Mouse (Mus musculus) ES-E14 (cell line): ENCODE measurements around the gene Slc39a11. TPM values are rescaled to one million over a fixed set of nuclear protein-coding genes. Genes with fewer than 3 reads are reported as not detected.

ENCODE experiments used
- DNase-seq: peaks from one replicate; pipeline ENCODE4 v3.0.0-alpha.2; 2013; ENCODE audit warnings: low read depth, low spot score
- H3K27ac ChIP-seq: 2 replicates; pipeline ENCODE4 v1.5.1; 2012; ENCODE audit warnings: low read depth, mild to moderate bottlenecking, low read length, moderate library complexity, mixed read lengths; ENCODE audit not compliant: poor library complexity, insufficient read depth, severe bottlenecking
- H3K36me3 ChIP-seq: 2 replicates; pipeline ENCODE4 v1.6.1; 2012; ENCODE audit warnings: mild to moderate bottlenecking, low read length, moderate library complexity, mixed read lengths; ENCODE audit not compliant: control insufficient read depth, poor library complexity, insufficient read depth, severe bottlenecking
- H3K4me1 ChIP-seq, 2 experiments: fragments of 150-350 bp in 1 of 2; sonication (generic) in 1 of 2; 2 replicates each; pipeline ENCODE4 v1.6.1; 2012; ENCODE audit warnings: low read length in 2 of 2, mild to moderate bottlenecking in 1 of 2, mixed read lengths in 1 of 2; ENCODE audit not compliant: control insufficient read depth in 2 of 2, insufficient read depth in 2 of 2, poor library complexity in 1 of 2
- H3K4me3 ChIP-seq, 2 experiments: fragments of 150-350 bp in 1 of 2; sonication (generic) in 1 of 2; 2 replicates each; pipeline ENCODE4 v1.5.1; 2012; ENCODE audit warnings: low read length in 2 of 2, low read depth in 1 of 2, mild to moderate bottlenecking in 1 of 2, mixed read lengths in 1 of 2; ENCODE audit not compliant: insufficient read depth in 1 of 2, poor library complexity in 1 of 2, severe bottlenecking in 1 of 2
- H3K9ac ChIP-seq: 2 replicates; pipeline ENCODE4 v1.6.1; 2012; ENCODE audit warnings: low read depth, mild to moderate bottlenecking, low read length, mixed read lengths; ENCODE audit not compliant: poor library complexity, insufficient read depth, severe bottlenecking
- H3K9me3 ChIP-seq: fragments of 150-350 bp; sonication (generic); 2 replicates; pipeline ENCODE4 v1.6.1; 2012; ENCODE audit warnings: low read depth, mild to moderate bottlenecking, low read length; ENCODE audit not compliant: control insufficient read depth, insufficient read depth
- CHD2 ChIP-seq: IDR thresholded peaks from 2 replicates; pipeline ENCODE4 v1.6.1; 2014; ENCODE audit warnings: mild to moderate bottlenecking, low read depth, low read length, inconsistent platforms
- HCFC1 ChIP-seq: IDR thresholded peaks from 2 replicates; pipeline ENCODE4 v1.6.1; 2012; ENCODE audit warnings: low read length, inconsistent platforms, borderline replicate concordance; ENCODE audit not compliant: insufficient read depth
- MAFK ChIP-seq: IDR thresholded peaks from 2 replicates; pipeline ENCODE4 v1.6.1; 2014; ENCODE audit warnings: mild to moderate bottlenecking, low read depth, low read length, inconsistent platforms; ENCODE audit not compliant: insufficient read depth
- ZC3H11A ChIP-seq: IDR thresholded peaks from 2 replicates; pipeline ENCODE4 v1.6.1; 2012; ENCODE audit warnings: low read depth, mild to moderate bottlenecking, inconsistent platforms, low read length, borderline replicate concordance
- ZNF384 ChIP-seq: IDR thresholded peaks from 2 replicates; pipeline ENCODE4 v1.6.1; 2012; ENCODE audit warnings: low read depth, low read length, inconsistent platforms
- in situ Hi-C, 2 experiments: fragments of 600-800 bp; cut with MboI; formaldehyde crosslinking; loops; one replicate each; pipeline ENCODE4 v1.15.1; 2025; ENCODE audit warnings: low sequenced_read_pairs in 2 of 2, inconsistent platforms in 1 of 2; ENCODE audit not compliant: unreplicated experiment in 2 of 2
- total RNA-seq: library from RNA; depleted of rRNA; stranded (reverse); fragments of 300-350 nt; gene quantifications from 2 replicates; pipeline ENCODE4 v1.2.3, GENCODE M21; 2012

Gene Slc39a11
- total RNA-seq, 1 experiment, result 17.0 TPM

DNA sequence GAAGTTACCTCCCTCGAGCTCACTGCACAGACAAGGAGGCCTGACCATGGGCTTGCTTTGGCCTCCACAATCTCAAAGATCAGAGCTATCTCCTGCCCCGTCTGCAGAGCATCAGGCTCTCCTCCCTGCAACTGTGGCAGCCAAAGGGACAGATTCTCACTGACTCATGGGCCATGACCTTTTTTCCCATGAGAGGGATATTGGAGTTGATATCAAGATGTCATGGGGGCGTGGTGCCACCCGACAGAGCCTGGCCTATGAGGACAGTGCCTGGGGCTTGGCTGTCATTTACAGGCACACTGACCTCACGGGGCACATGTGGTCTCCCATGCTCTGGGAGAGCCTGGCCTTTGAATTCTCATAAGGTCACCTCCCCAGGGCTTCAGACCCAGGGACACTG, 346.7 kb downstream of the Slc39a11 start:
- no peak overlapping the region for H3K27ac ChIP-seq
- in situ Hi-C loops, result no loop called here
- no peak for TF ChIP-seq MAFK
- TF ChIP-seq HCFC1, result no peak
- no peak overlapping the region for H3K4me3 ChIP-seq
- no peak overlapping the region for H3K9ac ChIP-seq
- H3K9me3 ChIP-seq, result no peaks in the 10 kb centered on the region
- H3K4me1 ChIP-seq, result no peaks in the 10 kb centered on the region
- DNase-seq, result no peak
- H3K36me3 ChIP-seq, result no peaks in the 10 kb centered on the region

DNA sequence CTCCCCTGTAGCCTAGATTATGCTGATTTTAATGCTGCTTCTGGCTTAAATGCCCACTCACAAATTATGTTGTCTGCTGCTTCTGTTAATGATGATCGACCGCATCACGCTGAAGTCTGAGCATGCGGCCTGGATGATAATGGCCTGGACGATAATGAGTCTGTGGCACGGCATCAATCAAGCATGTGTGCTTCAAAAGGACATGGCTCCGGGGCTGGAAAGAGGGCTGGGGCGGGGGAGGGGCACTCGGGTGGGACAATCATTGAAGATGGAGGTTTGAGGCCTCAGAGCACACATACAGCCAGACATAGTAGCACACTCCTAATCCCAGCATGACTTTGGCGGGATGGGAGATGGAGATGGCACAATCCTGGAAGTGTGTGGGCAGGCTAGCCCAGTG, 350.4 kb downstream of the Slc39a11 start:
- TF ChIP-seq MAFK (no peak), CHD2 (no peak), ZNF384 (no peak), HCFC1 (no peak), ZC3H11A (no peak)
- Histone ChIP-seq H3K4me3 (peak overlapping the region in 1 of 2 experiments; percentile 34; a peak in 1 of 4 replicates), H3K4me1 (no peaks in the 10 kb centered on the region), H3K9ac (no peak overlapping the region), H3K9me3 (no peaks in the 10 kb centered on the region), H3K27ac (no peak overlapping the region), H3K36me3 (no peaks in the 10 kb centered on the region)
- in situ Hi-C loops, result loop anchor here (5.0 to 10.0 kb wide), 2 partner anchors 108 to 325 kb away; no protein-coding TSS in a partner anchor
- no peak for DNase-seq

DNA sequence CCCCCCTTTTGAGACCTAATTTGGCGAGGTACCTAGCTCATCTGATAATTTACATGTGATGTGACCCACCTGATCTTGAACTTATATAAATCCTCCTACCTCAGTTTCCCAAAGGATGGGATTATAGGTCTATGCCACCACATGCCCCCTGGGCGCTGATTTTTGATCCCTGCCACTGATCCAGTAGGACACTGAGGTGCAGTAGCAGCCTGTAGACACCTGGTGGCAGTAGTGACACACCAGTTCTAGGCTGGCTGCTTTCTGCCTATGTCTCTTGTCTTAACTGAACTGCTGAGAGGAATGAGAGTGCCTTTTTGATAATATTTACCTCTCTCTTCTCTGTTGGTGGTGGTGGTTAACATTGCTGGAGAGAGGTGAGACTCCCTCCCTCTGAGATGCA, 352.1 kb downstream of the Slc39a11 start:
- Histone ChIP-seq H3K9me3 (no peaks in the 10 kb centered on the region), H3K27ac (no peak overlapping the region), H3K4me3 (no peak overlapping the region), H3K36me3 (no peaks in the 10 kb centered on the region), H3K9ac (no peak overlapping the region), H3K4me1 (no peaks in the 10 kb centered on the region)
- in situ Hi-C loops, result loop anchor here (5.0 to 10.0 kb wide), 2 partner anchors 110 to 327 kb away; no protein-coding TSS in a partner anchor
- DNase-seq, result peak; percentile 57
- no peak for TF ChIP-seq CHD2
- no peak for TF ChIP-seq MAFK
- peak; percentile 83 for TF ChIP-seq ZC3H11A
- TF ChIP-seq ZNF384, result no peak
- TF ChIP-seq HCFC1, result no peak

DNA sequence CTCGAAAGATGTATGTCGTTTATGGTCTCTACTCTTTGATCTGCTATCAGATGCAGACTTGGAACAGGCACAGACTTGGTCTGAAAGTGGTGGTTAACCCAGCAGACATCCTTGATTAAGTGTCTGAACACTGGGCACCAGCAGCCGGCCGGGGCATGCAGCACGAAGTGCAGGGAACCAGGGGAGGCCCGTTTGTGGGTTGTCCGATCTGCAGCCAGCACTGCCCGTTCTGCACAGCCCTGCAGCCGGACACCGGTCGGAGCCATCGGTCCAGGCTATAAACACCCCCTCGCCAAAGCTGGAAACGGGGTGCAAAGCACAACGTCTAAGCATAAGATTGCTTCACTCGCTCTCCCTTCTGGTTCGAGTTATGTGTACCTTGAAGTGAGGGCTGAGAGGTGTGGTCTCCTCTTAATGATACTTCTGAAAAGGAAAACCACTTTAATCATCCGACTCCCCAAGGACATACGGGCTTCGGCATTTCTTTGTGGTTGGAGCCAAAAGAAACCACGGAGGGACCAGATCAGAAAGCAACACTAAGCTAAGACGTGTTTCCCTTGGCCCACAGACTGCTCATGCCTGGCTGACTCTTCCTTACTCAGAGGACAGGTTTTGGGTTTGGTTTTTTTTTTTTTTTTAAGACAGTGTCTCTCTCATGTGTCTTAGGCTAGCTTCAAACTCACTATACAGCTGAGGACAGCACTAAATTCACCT, 352.8 kb downstream of the Slc39a11 start:
- Histone ChIP-seq H3K9ac (no peak overlapping the region), H3K36me3 (no peaks in the 10 kb centered on the region), H3K9me3 (no peaks in the 10 kb centered on the region), H3K4me3 (no peak overlapping the region), H3K27ac (no peak overlapping the region), H3K4me1 (no peaks in the 10 kb centered on the region)
- in situ Hi-C loops, result loop anchor here (5.0 to 10.0 kb wide), 2 partner anchors 110 to 328 kb away; no protein-coding TSS in a partner anchor
- TF ChIP-seq HCFC1 (no peak), CHD2 (no peak), ZNF384 (no peak), ZC3H11A (no peak)
- no peak for DNase-seq
